Mouse (Mus musculus) E14TG2a.4 (cell line): ENCODE results near the gene St6galnac3.

Source experiments
- CTCF ChIP-seq: conservative IDR thresholded peaks from 2 replicates; pipeline ENCODE4 v1.5.1; 2014; ENCODE audit warnings: low read length
- NANOG ChIP-seq: IDR thresholded peaks from 2 replicates; pipeline ENCODE4 v1.6.1; 2014; ENCODE audit warnings: borderline replicate concordance, low read length, mixed read lengths

GRCm38 (mm10) chr3:153736756-153737280 lies 11.8 kb upstream of the St6galnac3 start:
- TF ChIP-seq CTCF, result no peak
- TF ChIP-seq NANOG, result no peak
